Mouse (Mus musculus) lung, embryonic 16.5 days (tissue): ENCODE data around the gene Zranb3. TPM values are rescaled to one million over a fixed set of nuclear protein-coding genes. Genes with fewer than 3 reads are reported as not detected.

Source experiments
- ATAC-seq: fragments of 200-750 bp; cut with Nextera tagmentation; 2 replicates; pipeline ENCODE4 v1.8.0; 2017; ENCODE audit warnings: low read depth, mild to moderate bottlenecking, moderate library complexity
- H3K27ac ChIP-seq: fragments of 300-500 bp; sonication (generic); 2 replicates; pipeline ENCODE4 v1.5.1; 2014; ENCODE audit warnings: mild to moderate bottlenecking, control low read depth, low read length
- H3K27me3 ChIP-seq: fragments of 300-500 bp; sonication (generic); 2 replicates; pipeline ENCODE4 v1.6.1; 2014; ENCODE audit warnings: low read depth, low read length, mixed read lengths; ENCODE audit not compliant: control insufficient read depth, insufficient read depth
- H3K36me3 ChIP-seq: fragments of 300-500 bp; sonication (generic); 2 replicates; pipeline ENCODE4 v1.6.1; 2014; ENCODE audit warnings: low read length; ENCODE audit not compliant: control insufficient read depth, insufficient read depth
- H3K4me1 ChIP-seq: fragments of 300-500 bp; sonication (generic); replicated peaks from 2 replicates; pipeline ENCODE4 v1.6.1; 2014; ENCODE audit warnings: low read length, mixed read lengths; ENCODE audit not compliant: control insufficient read depth, insufficient read depth
- H3K4me2 ChIP-seq: fragments of 300-500 bp; sonication (generic); 2 replicates; pipeline ENCODE4 v1.6.1; 2014; ENCODE audit warnings: low read depth, low read length, control low read depth
- H3K4me3 ChIP-seq: fragments of 300-500 bp; sonication (generic); 2 replicates; pipeline ENCODE4 v1.5.1; 2014; ENCODE audit warnings: mild to moderate bottlenecking, low read length, control low read depth
- H3K9ac ChIP-seq: fragments of 300-500 bp; sonication (generic); 2 replicates; pipeline ENCODE4 v1.6.1; 2014; ENCODE audit warnings: low read length, control low read depth
- H3K9me3 ChIP-seq: fragments of 300-500 bp; sonication (generic); 2 replicates; pipeline ENCODE4 v1.6.1; 2016; ENCODE audit warnings: low read length; ENCODE audit not compliant: control insufficient read depth
- WGBS: fragments of 180-500 bp; shearing (Covaris S2); extraction: QIAGEN DNeasy Blood & Tissue Kit; methylation state at CpG from one replicate; pipeline ENCODE4 v1.1.7; 2014; 5-methylcytosine and 5-hydroxymethylcytosine counted together
- polyA plus RNA-seq: library from polyadenylated mRNA; unstranded; fragments of >200 nt; fragmentation: Nextera tagmentation; extraction: Ambion mirVana; gene quantifications from 2 replicates; pipeline ENCODE4 v1.2.1, GENCODE M21; 2015

Gene Zranb3
- polyA plus RNA-seq, 1 experiment from 2014 or later = 12.1 TPM

DNA sequence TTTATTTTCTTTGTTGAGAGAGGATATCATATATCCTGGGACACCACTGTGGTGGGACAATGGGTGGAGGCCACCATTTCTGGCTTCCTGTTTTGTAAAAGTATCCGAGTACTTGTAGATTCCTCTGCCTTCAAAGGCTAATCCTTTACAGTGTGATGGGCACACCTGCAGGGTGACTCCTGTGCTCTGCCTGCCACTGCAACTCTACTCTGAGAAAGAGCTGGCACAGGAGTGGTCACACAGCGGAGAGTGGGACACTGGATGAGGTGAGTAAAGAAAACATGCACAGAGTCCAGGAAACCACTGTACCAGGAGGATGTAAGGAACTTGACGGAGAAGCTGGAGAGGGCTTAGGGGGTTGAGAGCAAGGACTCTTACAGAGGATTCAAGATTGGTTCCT is 120.6 kb downstream of the Zranb3 start:
- Histone ChIP-seq H3K27me3 (no peaks in the 10 kb centered on the region), H3K4me1 (no peaks in the 10 kb centered on the region), H3K4me2 (no peak overlapping the region), H3K9me3 (no peaks in the 10 kb centered on the region), H3K4me3 (no peak overlapping the region), H3K27ac (no peak overlapping the region), H3K36me3 (no peaks in the 10 kb centered on the region), H3K9ac (no peak overlapping the region)
- 58% methylated on average over 3 of the region's 3 CpGs for WGBS
- ATAC-seq = peak; percentile 26; the same call in 1 of the 2 replicates

- WGBS = 73% methylated on average over 2 of the region's 2 CpGs
- no peaks in the 10 kb centered on the region for H3K36me3 ChIP-seq
- H3K27me3 ChIP-seq = no peaks in the 10 kb centered on the region
- no peaks in the 10 kb centered on the region for H3K9me3 ChIP-seq
- H3K4me3 ChIP-seq = no peak overlapping the region
- ATAC-seq = no peak
- no peaks in the 10 kb centered on the region for H3K4me1 ChIP-seq
- H3K27ac ChIP-seq = no peak overlapping the region
- H3K9ac ChIP-seq = no peak overlapping the region
- H3K4me2 ChIP-seq = no peak overlapping the region
Measured at GRCm38 (mm10) chr1:127980911-127981559, 121.8 kb downstream of the Zranb3 start.

GRCm38 (mm10) chr1:127978125-127978524 is 124.7 kb downstream of the Zranb3 start:
- no peak for ATAC-seq
- Histone ChIP-seq H3K9ac (no peak overlapping the region), H3K27ac (no peak overlapping the region), H3K27me3 (no peaks in the 10 kb centered on the region), H3K4me1 (no peaks in the 10 kb centered on the region), H3K4me3 (no peak overlapping the region), H3K9me3 (no peaks in the 10 kb centered on the region), H3K36me3 (no peaks in the 10 kb centered on the region), H3K4me2 (no peak overlapping the region)
- 64% methylated on average over 1 of the region's 1 CpGs for WGBS

- no peak for ATAC-seq
- no peaks in the 10 kb centered on the region for H3K27me3 ChIP-seq
- H3K4me2 ChIP-seq = no peak overlapping the region
- H3K9ac ChIP-seq = no peak overlapping the region
- no peak overlapping the region for H3K27ac ChIP-seq
- no peaks in the 10 kb centered on the region for H3K9me3 ChIP-seq
- no peaks in the 10 kb centered on the region for H3K36me3 ChIP-seq
- no peak overlapping the region for H3K4me3 ChIP-seq
- H3K4me1 ChIP-seq = no peaks in the 10 kb centered on the region
- 78% methylated on average over 6 of the region's 6 CpGs for WGBS
Measured at GRCm38 (mm10) chr1:127976106-127976505, 126.7 kb downstream of the Zranb3 start.

GRCm38 (mm10) chr1:127975676-127976075 is 127.2 kb downstream of the Zranb3 start:
- Histone ChIP-seq H3K9me3 (no peaks in the 10 kb centered on the region), H3K27ac (no peak overlapping the region), H3K4me3 (no peak overlapping the region), H3K4me2 (no peak overlapping the region), H3K36me3 (no peaks in the 10 kb centered on the region), H3K4me1 (no peaks in the 10 kb centered on the region), H3K9ac (no peak overlapping the region), H3K27me3 (no peaks in the 10 kb centered on the region)
- ATAC-seq = peak; percentile 45; the same call in 1 of the 2 replicates
- 60% methylated on average over 2 of the region's 2 CpGs for WGBS

GRCm38 (mm10) chr1:127974082-127974481 is 128.8 kb downstream of the Zranb3 start:
- no peak overlapping the region for H3K27ac ChIP-seq
- no peak overlapping the region for H3K4me2 ChIP-seq
- H3K27me3 ChIP-seq = no peaks in the 10 kb centered on the region
- no peaks in the 10 kb centered on the region for H3K9me3 ChIP-seq
- 89% methylated on average over 4 of the region's 4 CpGs for WGBS
- H3K4me1 ChIP-seq = no peaks in the 10 kb centered on the region
- H3K4me3 ChIP-seq = no peak overlapping the region
- ATAC-seq = no peak
- H3K9ac ChIP-seq = no peak overlapping the region
- no peaks in the 10 kb centered on the region for H3K36me3 ChIP-seq

GRCm38 (mm10) chr1:127970870-127971269 is 132.0 kb downstream of the Zranb3 start:
- H3K4me1 ChIP-seq = no peaks in the 10 kb centered on the region
- no peak overlapping the region for H3K27ac ChIP-seq
- H3K4me3 ChIP-seq = no peak overlapping the region
- H3K9me3 ChIP-seq = no peaks in the 10 kb centered on the region
- H3K4me2 ChIP-seq = no peak overlapping the region
- H3K27me3 ChIP-seq = no peaks in the 10 kb centered on the region
- H3K9ac ChIP-seq = no peak overlapping the region
- WGBS = 81% methylated on average over 4 of the region's 4 CpGs
- no peaks in the 10 kb centered on the region for H3K36me3 ChIP-seq
- ATAC-seq = no peak

DNA sequence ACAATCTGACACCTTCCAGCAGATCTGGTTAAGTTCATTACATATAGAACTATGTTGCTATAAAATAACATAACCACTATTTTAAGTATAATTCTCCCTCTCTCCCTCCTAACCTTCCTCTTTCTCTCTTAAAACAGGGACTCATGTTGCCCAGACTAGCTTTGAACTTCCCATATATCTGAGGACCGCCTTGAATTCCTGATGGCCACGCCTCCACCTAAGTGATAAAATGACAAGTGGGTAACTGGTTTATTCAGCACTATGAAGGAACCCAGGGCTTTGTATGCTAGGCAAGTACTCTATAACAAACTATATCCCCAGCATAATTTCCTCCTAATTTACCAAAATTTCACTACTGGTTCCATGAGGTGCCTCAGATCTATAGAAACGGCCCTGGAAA is 139.5 kb downstream of the Zranb3 start:
- H3K9ac ChIP-seq = no peak overlapping the region
- 73% methylated on average over 3 of the region's 3 CpGs for WGBS
- no peak overlapping the region for H3K4me3 ChIP-seq
- H3K36me3 ChIP-seq = peaks cover 3% of the 10 kb centered on the region; the same call in 1 of the 2 replicates
- H3K9me3 ChIP-seq = no peaks in the 10 kb centered on the region
- no peak overlapping the region for H3K4me2 ChIP-seq
- peaks cover 10% of the 10 kb centered on the region for H3K4me1 ChIP-seq
- no peak for ATAC-seq
- H3K27ac ChIP-seq = no peak overlapping the region
- H3K27me3 ChIP-seq = no peaks in the 10 kb centered on the region

- no peak overlapping the region for H3K9ac ChIP-seq
- peaks cover 10% of the 10 kb centered on the region for H3K4me1 ChIP-seq
- no peaks in the 10 kb centered on the region for H3K9me3 ChIP-seq
- no peak overlapping the region for H3K4me2 ChIP-seq
- H3K27ac ChIP-seq = no peak overlapping the region
- WGBS = 95% methylated on average over 1 of the region's 1 CpGs
- no peak overlapping the region for H3K4me3 ChIP-seq
- no peak for ATAC-seq
- peaks cover 3% of the 10 kb centered on the region; the same call in 1 of the 2 replicates for H3K36me3 ChIP-seq
- no peaks in the 10 kb centered on the region for H3K27me3 ChIP-seq
Measured at GRCm38 (mm10) chr1:127961140-127961539, 141.7 kb downstream of the Zranb3 start.
